Mouse (Mus musculus): ENCODE results near the gene Trub2. TPM values are rescaled to one million over a fixed set of nuclear protein-coding genes. Genes with fewer than 3 reads are reported as not detected.
A peak's percentile ranks its signal among the peaks of the same experiment; 100 is the strongest.

The Trub2 gene
- total and polyA plus RNA-seq, 3 experiments: 40.9 to 44.7 TPM; not detected in 1

DNA sequence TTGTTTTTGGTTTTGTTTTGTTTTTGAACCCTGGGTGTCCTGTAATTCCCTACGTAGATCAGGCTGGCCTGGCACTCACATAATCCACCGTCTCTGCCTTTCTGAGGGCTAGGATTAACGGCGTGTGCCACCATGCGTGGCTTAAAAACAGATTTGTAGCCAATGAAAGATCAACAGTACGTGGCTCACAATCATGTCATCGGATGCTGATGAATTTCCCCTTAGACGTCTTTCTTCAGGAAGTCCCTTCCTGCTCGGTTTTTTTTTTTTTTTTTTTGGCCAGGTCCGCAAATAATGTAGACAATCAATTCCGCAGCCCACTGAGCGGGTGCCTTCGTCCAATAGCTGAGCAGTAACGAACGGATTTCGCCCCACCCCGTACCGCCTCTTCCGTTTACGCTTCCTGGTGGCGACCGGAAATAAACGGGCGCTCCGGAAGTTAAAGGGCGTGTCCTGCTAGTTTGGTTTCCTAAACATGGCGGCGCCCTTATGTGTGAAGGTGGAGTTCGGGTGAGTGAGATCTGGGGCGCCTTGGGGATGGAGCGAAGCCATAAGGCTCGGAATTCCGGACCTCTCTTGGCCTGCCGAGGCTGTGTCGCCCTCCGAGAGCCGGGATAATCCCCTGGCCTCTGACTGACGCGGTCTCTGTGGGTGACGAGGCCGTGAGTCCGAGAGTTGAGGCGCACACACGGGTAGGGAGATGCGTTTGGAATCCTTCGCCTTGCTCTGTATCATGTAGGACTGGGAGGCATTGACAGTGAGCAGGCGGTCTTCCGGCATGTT lies 38.8 kb upstream of the Trub2 start (continued):
- TF ChIP-seq MAX (IDR thresholded peaks at IDR 0.05; ENCODE audit: low read length) (peak; percentile 78), MYC (IDR thresholded peaks at IDR 0.05; ENCODE audit: low read depth, low read length) (peak; percentile 76), POLR2A (IDR thresholded peaks at IDR 0.05; ENCODE audit: control insufficient read depth in 1 of 2, insufficient read depth in 1 of 2, low read depth in 1 of 2, low read length in 2 of 2, poor library complexity in 1 of 2) (peak; percentile 69 to 89), HCFC1 (IDR thresholded peaks at IDR 0.05; ENCODE audit: low read depth, low read length) (peak; percentile 96)

DNA sequence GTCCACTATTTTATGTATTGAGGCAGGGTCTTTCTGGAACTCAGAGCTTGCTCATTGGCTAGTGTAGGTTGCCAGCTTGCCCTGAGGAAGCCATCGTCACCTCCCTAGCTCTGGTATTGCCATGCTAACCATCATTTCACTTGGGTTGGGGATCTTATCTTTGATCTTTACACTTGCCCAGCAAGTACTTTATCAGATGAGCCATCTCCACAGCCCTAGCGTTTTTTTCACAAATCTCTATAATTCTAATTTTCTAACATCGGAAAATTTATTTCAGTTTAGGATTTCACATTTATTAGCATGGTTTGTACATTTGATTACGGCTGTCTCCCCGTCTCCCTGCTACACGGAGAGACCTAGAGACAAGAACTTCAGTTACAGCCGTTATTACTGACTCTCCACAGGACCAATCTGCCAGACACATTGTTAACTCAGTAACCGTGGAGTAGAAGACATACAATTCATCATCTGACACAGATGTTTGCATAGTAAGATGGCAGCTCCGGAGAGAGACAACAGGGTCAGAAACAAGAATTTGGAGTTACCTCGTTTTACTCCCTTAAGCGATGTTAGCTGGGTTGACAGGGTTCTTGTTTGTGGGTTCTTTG lies 38.1 kb upstream of the Trub2 start:
- Histone ChIP-seq H3K9ac (ENCODE audit: control insufficient read depth, low read depth, low read length, poor library complexity, severe bottlenecking) (peak overlapping the region; percentile 79), H3K36me3 (ENCODE audit: control insufficient read depth in 1 of 2, insufficient read depth in 2 of 2, low read length in 2 of 2) (peaks cover 0 to 8% of the 10 kb centered on the region in 2 experiments; a peak in 3 of 4 replicates), H3K4me1 (ENCODE audit: control insufficient read depth in 1 of 2, insufficient read depth in 2 of 2, low read length in 2 of 2) (peaks cover 0 to 9% of the 10 kb centered on the region in 2 experiments; a peak in 2 of 4 replicates), H3K4me3 (ENCODE audit: control insufficient read depth in 1 of 2, insufficient read depth in 1 of 2, low read depth in 2 of 2, low read length in 2 of 2) (peak overlapping the region; percentile 84 to 91), H3K27me3 (ENCODE audit: control insufficient read depth in 1 of 2, insufficient read depth in 2 of 2, low read length in 2 of 2) (no peaks in the 10 kb centered on the region), H3K27ac (ENCODE audit: control insufficient read depth, low read depth, low read length) (peak overlapping the region; percentile 94), H3K79me2 (ENCODE audit: control insufficient read depth, insufficient read depth, low read length, poor library complexity) (peaks cover 27% of the 10 kb centered on the region), H3K9me3 (replicated peaks; ENCODE audit: insufficient read depth, low read length) (no peaks in the 10 kb centered on the region)
- DNase-seq (ENCODE audit: low read depth, low spot score): peak; percentile 43
- TF ChIP-seq CTCF (IDR thresholded peaks at IDR 0.05 in 2 of 3, conservative IDR thresholded peaks at IDR 0.05 in 1 of 3; ENCODE audit: control insufficient read depth in 1 of 3, insufficient read depth in 1 of 3, low read depth in 2 of 3, low read length in 3 of 3, poor library complexity in 1 of 3, severe bottlenecking in 1 of 3) (no peak), ELF1 (IDR thresholded peaks at IDR 0.05; ENCODE audit: low read depth, low read length) (no peak), E2F4 (IDR thresholded peaks at IDR 0.05; ENCODE audit: borderline replicate concordance, low read depth, low read length) (no peak), EP300 (IDR thresholded peaks at IDR 0.05; ENCODE audit: low read depth in 1 of 2, low read length in 2 of 2) (no peak), POLR2AphosphoS2 (IDR thresholded peaks at IDR 0.05; ENCODE audit: low read length) (no peak), SIN3A (IDR thresholded peaks at IDR 0.05; ENCODE audit: low read length) (no peak), RAD21 (IDR thresholded peaks at IDR 0.05; ENCODE audit: low read depth, low read length) (no peak), MYB (IDR thresholded peaks at IDR 0.05; ENCODE audit: low read depth, low read length) (peak; percentile 61), MXI1 (IDR thresholded peaks at IDR 0.05; ENCODE audit: low read depth, low read length) (no peak), MYC (IDR thresholded peaks at IDR 0.05; ENCODE audit: low read depth, low read length) (no peak), RCOR1 (IDR thresholded peaks at IDR 0.05; ENCODE audit: low read depth, low read length) (no peak), ETS1 (IDR thresholded peaks at IDR 0.05; ENCODE audit: low read depth, low read length) (no peak), ZNF384 (IDR thresholded peaks at IDR 0.05; ENCODE audit: low read depth, low read length) (peak; percentile 56; the same call in 1 of the 2 replicates), POLR2AphosphoS5 (IDR thresholded peaks at IDR 0.05; ENCODE audit: borderline replicate concordance, low read depth, low read length) (no peak), UBTF (IDR thresholded peaks at IDR 0.05; ENCODE audit: borderline replicate concordance, insufficient read depth, low read depth, low read length) (no peak), MAFK (IDR thresholded peaks at IDR 0.05; ENCODE audit: borderline replicate concordance, low read depth, low read length) (no peak), NRF1 (IDR thresholded peaks at IDR 0.05; ENCODE audit: insufficient read depth, low read depth, low read length, poor library complexity, severe bottlenecking) (no peak), CHD1 (IDR thresholded peaks at IDR 0.05; ENCODE audit: low read depth, low read length) (peak; percentile 71; the same call in 1 of the 2 replicates), MEF2A (IDR thresholded peaks at IDR 0.05; ENCODE audit: extremely low read depth, insufficient replicate concordance, low read depth, low read length, poor library complexity, severe bottlenecking) (no peak), ZMIZ1 (IDR thresholded peaks at IDR 0.05; ENCODE audit: low read depth, low read length) (no peak), NELFE (IDR thresholded peaks at IDR 0.05; ENCODE audit: low read depth, low read length) (no peak), GATA1 (IDR thresholded peaks at IDR 0.05; ENCODE audit: low read depth, low read length) (peak; percentile 84)

All from MEL (cell line).